Mouse (Mus musculus) brown adipose tissue, adult 24 weeks (tissue): Measurements from ENCODE around the gene Rdh16f2. TPM values are rescaled to one million over a fixed set of nuclear protein-coding genes. Genes with fewer than 3 reads are reported as not detected.
"Not testable (repeated sequence)": the region's sequence is repeated elsewhere in the genome, so short reads cannot be mapped to it uniquely, and the experiment has no call there.

Experiments used
- H3K27ac ChIP-seq: fragments of 200-500 bp; replicated peaks from 2 replicates; pipeline ENCODE4 v1.5.1; 2012; ENCODE audit warnings: low read depth, mild to moderate bottlenecking, low read length
- H3K4me1 ChIP-seq: fragments of 200-500 bp; 2 replicates; pipeline ENCODE4 v1.6.1; 2012; ENCODE audit warnings: low read length, mixed read lengths; ENCODE audit not compliant: control insufficient read depth, insufficient read depth, insufficient read length
- H3K4me3 ChIP-seq: fragments of 200-500 bp; 2 replicates; pipeline ENCODE4 v1.5.1; 2012; ENCODE audit warnings: low read depth, mild to moderate bottlenecking, low read length, moderate library complexity; ENCODE audit not compliant: insufficient read depth
- polyA plus RNA-seq: library from polyadenylated mRNA; stranded (reverse); fragments of >200 nt; gene quantifications from 2 replicates; pipeline ENCODE4 v1.2.4, GENCODE M21; 2012; ENCODE audit not compliant: missing spikeins, insufficient read depth, insufficient read length

Rdh16f2 gene
- polyA plus RNA-seq: not detected in 2 replicates

DNA sequence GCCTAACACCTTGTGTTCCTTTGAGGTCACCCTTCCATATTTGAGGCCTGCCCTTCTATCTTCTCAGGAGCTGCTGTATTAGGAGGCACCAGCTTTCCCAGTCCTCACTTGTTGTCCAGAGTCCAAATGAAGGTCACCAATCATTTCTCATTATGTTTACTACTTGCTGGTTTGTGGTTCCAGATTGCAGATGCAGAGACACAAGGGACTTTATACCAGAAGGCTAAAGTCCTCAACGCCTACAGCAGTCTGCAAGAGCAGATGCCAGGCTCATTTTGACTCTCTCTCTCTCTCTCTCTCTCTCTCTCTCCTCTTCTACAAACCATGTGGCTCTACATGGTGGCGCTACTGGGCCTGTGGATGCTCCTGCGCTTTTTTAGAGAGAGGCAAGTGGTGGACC is at the start of gene Rdh16f2:
Gene Rdh16f2 (plus strand): TSS at position 243 of the 400 bp plus-strand sequence.
- Histone ChIP-seq H3K27ac (no peak within 1 kb of the TSS), H3K4me1 (no peaks in the 10 kb centered on the region), H3K4me3 (no peak within 1 kb of the TSS)

DNA sequence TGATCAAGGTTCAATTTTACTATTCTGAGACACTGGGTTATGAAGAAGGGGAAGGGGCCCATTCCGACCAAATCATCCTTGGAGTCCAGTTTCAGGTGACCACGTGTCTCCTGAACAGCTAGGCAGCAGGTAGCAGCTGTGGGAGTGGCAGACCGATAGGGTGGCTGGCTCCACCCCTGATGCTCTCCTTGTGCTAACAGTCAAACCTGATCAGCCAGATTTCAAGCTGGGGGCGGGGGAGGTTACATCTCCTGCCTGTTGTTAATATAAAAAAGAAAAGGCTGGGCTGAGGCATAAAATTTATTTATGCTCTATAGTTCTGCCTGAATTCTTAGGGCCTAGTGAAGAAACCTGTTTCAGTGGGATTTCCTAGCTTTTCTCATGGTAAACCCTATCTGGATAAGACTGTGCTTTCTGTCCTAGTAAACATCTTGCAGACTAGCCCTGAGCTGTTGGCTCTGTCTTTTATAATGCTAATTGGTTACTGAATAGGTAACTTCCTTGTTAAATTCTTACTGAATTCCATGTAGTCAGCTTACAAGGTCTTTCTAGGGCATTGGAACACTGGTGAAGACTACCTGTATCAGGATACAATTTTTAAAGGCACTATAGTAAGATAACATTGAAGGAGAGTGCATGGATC is 48.9 kb upstream of the Rdh16f2 start:
- not testable (repeated sequence) for H3K4me1 ChIP-seq, H3K27ac ChIP-seq, H3K4me3 ChIP-seq

DNA sequence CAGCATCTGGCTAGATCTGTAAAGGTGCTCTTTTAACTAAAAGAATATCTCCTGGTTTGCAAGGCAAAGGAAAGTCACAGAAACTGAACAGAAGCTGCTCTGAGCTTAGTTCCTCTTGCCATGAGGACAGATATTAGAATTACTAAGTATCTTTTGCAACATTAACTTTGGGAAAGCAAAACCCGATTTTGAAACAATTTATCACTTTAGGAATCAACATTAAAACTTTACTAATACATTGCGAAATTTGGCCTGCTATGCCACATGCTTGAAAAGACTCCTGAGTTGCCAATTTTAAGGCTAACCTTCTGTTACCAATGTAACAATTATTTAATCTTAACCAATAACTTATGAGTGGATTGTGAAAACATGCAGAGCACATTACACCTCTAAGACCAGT is 44.5 kb upstream of the Rdh16f2 start:
- not testable (repeated sequence) for H3K27ac ChIP-seq, H3K4me1 ChIP-seq, H3K4me3 ChIP-seq

DNA sequence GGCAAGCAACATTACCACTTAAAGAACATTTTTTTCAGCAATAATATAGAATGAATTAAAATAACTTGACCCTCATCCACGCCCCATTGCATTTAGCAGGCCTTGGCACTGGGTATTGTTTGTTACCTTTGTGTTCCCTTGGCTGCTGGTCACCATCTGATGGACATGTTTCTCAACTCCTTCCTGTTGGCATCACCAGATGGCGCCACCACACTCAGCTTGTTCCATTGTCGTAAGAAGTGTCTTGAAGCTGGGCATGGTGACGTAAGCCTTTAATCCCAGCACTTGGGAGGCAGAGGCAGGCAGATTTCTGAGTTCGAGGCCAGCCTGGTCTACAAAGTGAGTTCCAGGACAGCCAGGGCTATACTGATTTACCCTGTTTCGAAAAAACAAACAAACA is 40.9 kb upstream of the Rdh16f2 start:
- Histone ChIP-seq H3K4me1 (no peaks in the 10 kb centered on the region), H3K27ac (no peak overlapping the region), H3K4me3 (no peak overlapping the region)

DNA sequence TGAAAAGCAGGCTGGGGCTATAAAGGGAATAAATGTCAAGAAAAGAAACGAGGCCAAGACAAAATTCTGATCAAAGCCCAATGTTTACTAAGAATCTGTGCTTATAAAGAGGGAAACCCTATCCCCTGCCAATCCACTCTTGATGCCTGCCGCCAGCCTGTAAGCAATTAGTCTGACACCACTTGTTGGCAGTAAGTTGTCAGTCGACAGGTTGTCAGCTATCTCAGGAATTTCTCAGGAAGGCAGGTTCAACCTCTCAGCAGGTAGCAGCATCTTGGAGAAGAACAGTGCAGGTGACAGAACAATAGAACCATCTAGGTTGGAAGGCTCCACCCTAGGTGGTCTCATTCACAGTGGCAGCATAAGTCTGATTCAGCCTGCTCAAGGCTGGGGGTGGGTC is 37.2 kb upstream of the Rdh16f2 start:
- no peak overlapping the region for H3K4me3 ChIP-seq
- H3K4me1 ChIP-seq: no peaks in the 10 kb centered on the region
- H3K27ac ChIP-seq: no peak overlapping the region

DNA sequence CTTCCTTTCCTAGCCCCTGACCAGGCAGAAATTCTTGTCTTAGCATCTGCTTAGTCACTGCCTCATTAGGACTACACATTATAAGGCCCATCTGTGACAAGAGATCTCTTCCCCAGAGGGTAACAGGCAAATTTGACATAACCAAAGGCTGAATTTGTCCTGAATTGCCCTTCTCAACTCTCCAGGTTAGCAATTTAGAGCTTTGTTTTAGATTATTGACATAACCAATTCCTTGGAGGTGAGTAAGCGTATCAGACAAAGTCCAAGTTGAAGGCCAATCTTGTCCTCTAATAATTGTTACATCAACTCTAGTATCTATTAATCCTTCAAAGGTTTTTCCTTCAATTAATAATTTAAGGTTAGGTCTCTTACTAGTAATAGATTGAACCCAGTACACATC is 32.1 kb upstream of the Rdh16f2 start:
- not testable (repeated sequence) for H3K4me3 ChIP-seq, H3K4me1 ChIP-seq, H3K27ac ChIP-seq

DNA sequence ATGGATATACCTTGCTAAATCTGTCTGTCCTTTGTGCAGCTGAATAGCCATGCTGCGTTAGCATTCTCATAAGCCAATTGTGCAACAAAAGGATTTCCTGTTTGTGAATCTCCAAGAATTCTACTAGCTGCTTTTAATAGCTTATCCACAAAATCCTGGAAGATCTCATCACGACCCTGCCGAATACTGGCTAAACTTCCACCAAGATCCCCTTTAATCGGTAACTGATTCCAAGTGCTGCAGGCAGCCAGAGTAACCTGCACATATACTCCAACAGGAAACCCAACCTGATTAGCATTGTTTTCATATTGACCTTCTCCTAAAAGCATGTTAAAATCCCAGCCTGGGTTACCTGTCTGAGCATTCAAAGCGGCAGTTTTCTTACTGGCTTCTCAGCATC is 31.0 kb upstream of the Rdh16f2 start:
- Histone ChIP-seq H3K4me1 (no peaks in the 10 kb centered on the region; the same call in 1 of the 2 replicates), H3K4me3 (no peak overlapping the region), H3K27ac (no peak overlapping the region)

DNA sequence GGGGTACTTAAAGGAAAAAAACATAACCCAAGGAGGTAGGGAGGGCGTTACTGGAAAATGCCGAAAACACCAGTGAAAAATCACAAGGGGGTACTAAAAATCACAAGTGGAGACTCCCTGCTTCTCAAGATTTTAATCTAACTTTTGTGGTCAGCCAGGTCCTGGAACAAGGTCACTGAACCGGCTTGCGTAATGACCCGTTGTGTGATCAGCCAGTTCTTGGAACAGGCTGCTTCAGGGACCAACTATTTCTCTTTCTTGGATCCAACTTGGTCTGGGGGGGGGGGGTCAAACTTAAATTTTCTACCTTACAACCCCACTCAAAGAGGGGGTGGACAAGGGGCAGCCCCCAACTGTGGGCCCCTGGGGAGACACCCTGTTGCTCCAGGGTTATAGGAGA is 28.5 kb upstream of the Rdh16f2 start:
- H3K27ac ChIP-seq, H3K4me3 ChIP-seq, H3K4me1 ChIP-seq: not testable (repeated sequence)

DNA sequence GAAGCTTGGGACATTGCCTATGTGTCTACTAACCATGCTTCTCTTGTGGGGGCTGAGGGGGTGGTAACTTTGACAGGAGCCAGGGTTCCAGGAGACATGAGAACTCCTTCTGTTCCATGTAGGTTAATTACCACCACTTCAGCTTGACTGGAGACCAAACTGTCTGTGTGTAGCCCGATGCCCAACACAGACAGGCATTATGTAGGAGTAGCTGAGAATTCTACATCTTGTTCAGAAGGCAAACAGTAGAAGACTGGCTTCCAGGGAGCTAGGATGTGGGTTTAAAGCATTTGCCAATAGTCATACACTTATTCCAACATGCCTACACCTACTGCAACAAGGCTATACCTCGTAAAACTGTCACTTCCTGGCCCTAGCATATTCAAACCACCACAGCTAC is 27.7 kb upstream of the Rdh16f2 start:
- Histone ChIP-seq H3K4me1 (no peaks in the 10 kb centered on the region; the same call in 1 of the 2 replicates), H3K4me3 (no peak overlapping the region), H3K27ac (no peak overlapping the region)

DNA sequence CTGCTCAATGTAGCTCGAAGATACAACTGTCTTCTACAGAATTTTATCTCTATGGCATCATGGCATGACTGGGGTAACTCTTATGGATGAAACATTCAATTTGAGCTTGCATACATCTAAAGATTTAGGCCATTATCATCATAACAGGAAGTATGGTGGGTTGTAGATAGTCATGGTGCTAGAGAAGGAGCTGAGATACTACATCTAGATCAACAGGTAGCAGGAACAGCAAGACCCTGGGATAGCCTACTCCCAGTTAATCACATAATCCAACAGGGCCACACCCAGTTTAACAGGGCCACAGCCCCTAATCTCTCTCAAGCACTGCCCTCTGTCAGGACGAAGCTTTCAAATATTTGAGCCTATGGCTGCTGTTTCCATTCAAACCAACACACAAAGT is 25.5 kb upstream of the Rdh16f2 start:
- Histone ChIP-seq H3K4me3 (no peak overlapping the region), H3K27ac (no peak overlapping the region), H3K4me1 (no peaks in the 10 kb centered on the region)

DNA sequence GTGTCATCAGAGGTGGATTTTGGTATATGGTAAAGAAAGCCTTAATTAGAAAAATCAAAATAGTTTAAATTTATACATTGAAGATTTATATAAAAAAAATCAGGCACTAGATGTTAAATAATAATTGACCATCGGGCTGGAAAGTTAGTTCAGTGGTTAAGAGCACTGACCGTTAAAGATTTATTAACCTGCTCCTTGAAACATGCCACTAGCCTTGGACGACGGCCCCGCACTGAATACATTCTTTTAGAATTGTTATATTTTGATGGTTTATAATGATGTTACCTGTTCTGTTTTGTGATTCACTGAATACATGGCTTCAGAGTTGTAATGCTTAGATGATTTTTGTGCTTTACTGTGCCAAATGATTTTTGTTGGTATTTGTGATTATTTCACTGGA is 20.3 kb upstream of the Rdh16f2 start:
- H3K4me3 ChIP-seq, H3K4me1 ChIP-seq, H3K27ac ChIP-seq: not testable (repeated sequence)

DNA sequence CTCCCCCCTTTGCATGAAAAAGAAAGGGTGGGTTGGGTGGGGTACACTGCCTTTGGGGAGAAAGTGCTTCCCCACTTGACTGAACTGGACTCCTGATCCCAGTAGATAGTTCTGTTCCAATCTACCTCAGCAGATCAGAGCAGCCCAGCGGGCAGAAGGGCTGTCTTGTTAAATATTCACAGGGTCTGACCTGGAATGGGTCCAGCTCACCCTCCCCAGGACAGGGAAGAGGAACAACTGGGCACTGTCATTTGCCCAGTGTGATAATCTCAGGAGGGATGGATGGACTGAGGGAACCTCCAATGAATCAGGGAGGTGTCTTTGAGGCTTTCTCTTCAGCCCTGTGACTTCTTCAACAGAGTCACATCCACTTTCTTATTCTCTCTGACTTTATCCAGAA is 18.2 kb upstream of the Rdh16f2 start:
- no peaks in the 10 kb centered on the region for H3K4me1 ChIP-seq
- no peak overlapping the region for H3K27ac ChIP-seq
- H3K4me3 ChIP-seq: no peak overlapping the region

DNA sequence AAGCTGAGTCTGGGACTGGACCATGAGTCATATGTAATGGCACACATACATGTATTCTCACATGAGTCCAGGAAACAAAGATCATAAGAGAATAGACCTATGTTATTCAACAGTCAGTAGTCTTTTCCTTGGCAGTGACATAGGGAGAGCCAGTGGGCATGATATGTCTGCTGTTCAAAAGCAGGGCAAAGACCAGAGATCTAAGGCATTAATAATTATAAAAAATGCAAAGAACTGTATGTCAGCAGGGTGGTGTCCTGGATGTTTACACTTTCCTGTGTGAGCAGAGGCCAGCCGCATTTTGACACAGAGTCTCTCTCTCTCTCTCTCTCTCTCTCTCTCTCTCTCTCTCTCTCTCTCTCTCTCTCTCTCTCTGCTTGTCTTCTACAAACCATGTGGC is 16.6 kb upstream of the Rdh16f2 start, which contains the start of gene Rdh19:
Gene Rdh19 (plus strand): TSS at position 301 of the 400 bp plus-strand sequence.
- no peak within 1 kb of the TSS for H3K4me3 ChIP-seq
- no peaks in the 10 kb centered on the region for H3K4me1 ChIP-seq
- H3K27ac ChIP-seq: no peak within 1 kb of the TSS

DNA sequence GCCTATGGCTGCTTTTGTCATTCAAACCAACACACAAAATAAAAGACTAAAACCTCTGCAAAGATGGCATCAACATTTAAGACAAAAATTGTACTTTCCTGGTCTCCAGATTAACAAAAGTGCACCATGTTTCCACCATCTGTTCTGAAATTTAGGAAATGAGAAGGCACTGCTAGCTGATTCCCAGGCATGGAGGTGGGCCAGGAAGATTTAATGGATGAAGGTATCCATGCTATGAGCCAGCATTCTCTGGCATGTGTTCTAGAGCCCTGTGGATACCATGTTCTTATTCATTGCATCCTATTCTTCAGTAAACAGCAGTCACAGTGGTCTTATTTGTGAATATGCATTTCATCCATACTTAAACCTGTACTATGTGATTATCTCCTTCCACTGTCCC is 9.9 kb upstream of the Rdh16f2 start:
- no peaks in the 10 kb centered on the region for H3K4me1 ChIP-seq
- H3K4me3 ChIP-seq: no peak overlapping the region
- no peak overlapping the region for H3K27ac ChIP-seq

DNA sequence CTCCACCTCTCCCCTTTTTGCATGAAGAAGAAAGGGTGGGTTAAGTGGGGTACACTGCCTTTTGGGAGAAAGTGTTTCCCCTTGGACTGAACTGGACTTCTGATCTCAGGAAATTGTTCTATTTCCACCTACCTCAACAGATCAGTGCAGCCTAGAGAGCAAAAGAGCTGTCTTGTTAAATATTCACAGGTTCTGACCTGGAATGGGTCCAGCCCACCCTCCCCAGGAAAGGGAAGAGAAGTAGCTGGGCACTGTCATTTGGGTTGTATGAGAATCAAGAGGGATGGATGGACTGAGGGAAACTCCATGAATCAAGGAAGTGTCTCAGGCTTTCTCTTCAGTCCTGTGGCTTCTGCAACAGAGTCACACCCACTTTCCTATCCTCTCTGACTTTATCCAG is 1.3 kb upstream of the Rdh16f2 start:
- H3K4me3 ChIP-seq: no peak overlapping the region
- H3K27ac ChIP-seq: no peak overlapping the region
- no peaks in the 10 kb centered on the region for H3K4me1 ChIP-seq

DNA sequence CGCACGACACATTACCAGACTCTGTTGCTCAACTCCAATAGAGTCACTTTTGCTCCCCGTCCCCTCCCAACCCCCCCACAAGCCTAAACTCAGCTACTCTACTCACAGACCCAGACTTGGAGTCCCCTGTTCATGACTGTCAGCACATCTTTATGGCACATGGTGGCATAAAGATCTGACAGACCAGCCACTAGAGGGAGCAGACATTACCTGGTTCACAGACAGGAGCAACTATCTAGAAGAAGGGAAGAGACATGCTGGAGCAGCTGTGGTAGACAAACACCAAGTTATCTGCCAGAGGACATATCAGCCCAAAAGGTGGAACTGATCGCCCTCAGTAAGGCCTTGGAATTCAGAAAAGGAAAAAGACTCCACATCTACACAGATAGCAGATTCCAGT is 6.2 kb downstream of the Rdh16f2 start:
- no peaks in the 10 kb centered on the region for H3K4me1 ChIP-seq
- no peak overlapping the region for H3K27ac ChIP-seq
- no peak overlapping the region for H3K4me3 ChIP-seq
